Mouse (Mus musculus) heart, embryonic 10.5 days (tissue): ENCODE results near the gene Olfr347. TPM values are rescaled to one million over a fixed set of nuclear protein-coding genes. Genes with fewer than 3 reads are reported as not detected.

ENCODE experiments used
- DNase-seq: peaks from one replicate; pipeline ENCODE4 v3.0.0-alpha.2; 2017; ENCODE audit warnings: low spot score
- H3K27ac ChIP-seq: fragments of 300-500 bp; sonication (generic); 2 replicates; pipeline ENCODE4 v1.5.1; 2016; ENCODE audit warnings: mild to moderate bottlenecking
- H3K27me3 ChIP-seq: fragments of 300-500 bp; sonication (generic); 2 replicates; pipeline ENCODE4 v1.6.1; 2016; ENCODE audit warnings: mild to moderate bottlenecking; ENCODE audit not compliant: poor library complexity, insufficient read depth, severe bottlenecking
- H3K36me3 ChIP-seq: fragments of 300-500 bp; sonication (generic); 2 replicates; pipeline ENCODE4 v1.6.1; 2016; ENCODE audit warnings: mild to moderate bottlenecking, moderate library complexity
- H3K4me1 ChIP-seq: fragments of 300-500 bp; sonication (generic); 2 replicates; pipeline ENCODE4 v1.6.1; 2016; ENCODE audit warnings: mild to moderate bottlenecking
- H3K4me3 ChIP-seq: fragments of 300-500 bp; sonication (generic); 2 replicates; pipeline ENCODE4 v1.5.1; 2016; ENCODE audit warnings: mild to moderate bottlenecking, moderate library complexity
- H3K9me3 ChIP-seq: fragments of 300-500 bp; sonication (generic); 2 replicates; pipeline ENCODE4 v1.6.1; 2016; ENCODE audit warnings: mild to moderate bottlenecking, moderate library complexity
- WGBS: fragments of 180-500 bp; shearing (Covaris S2); methylation state at CpG from one replicate; pipeline ENCODE4 v1.1.7; 2016; 5-methylcytosine and 5-hydroxymethylcytosine counted together
- polyA plus RNA-seq: library from polyadenylated mRNA; unstranded; fragments of >200 nt; fragmentation: Nextera tagmentation; extraction: Ambion mirVana; gene quantifications from 2 replicates; pipeline ENCODE4 v1.2.1, GENCODE M21; 2016

The Olfr347 gene
- polyA plus RNA-seq, result not detected in 2 replicates

GRCm38 (mm10) chr2:36731602-36732001 lies at the start of gene Olfr347:
Olfr347 (plus strand) TSS chr2:36731902.
- H3K27me3 ChIP-seq, result no peaks in the 10 kb centered on the region
- H3K9me3 ChIP-seq, result peaks cover 3% of the 10 kb centered on the region
- no peak within 1 kb of the TSS for H3K27ac ChIP-seq
- H3K4me3 ChIP-seq, result no peak within 1 kb of the TSS
- H3K36me3 ChIP-seq, result no peaks in the 10 kb centered on the region
- no peak for DNase-seq
- H3K4me1 ChIP-seq, result no peaks in the 10 kb centered on the region

GRCm38 (mm10) chr2:36685488-36685887 lies 46.2 kb upstream of the Olfr347 start, which contains the start of gene Olfr346:
Olfr346 (plus strand) TSS chr2:36685788.
- no peak for DNase-seq
- H3K4me1 ChIP-seq, result no peaks in the 10 kb centered on the region
- 95% methylated on average over 1 of the region's 1 CpGs for WGBS
- no peak within 1 kb of the TSS for H3K4me3 ChIP-seq
- no peak within 1 kb of the TSS for H3K27ac ChIP-seq
- no peaks in the 10 kb centered on the region for H3K27me3 ChIP-seq
- no peaks in the 10 kb centered on the region for H3K36me3 ChIP-seq
- peaks cover 7% of the 10 kb centered on the region for H3K9me3 ChIP-seq

- no peak for DNase-seq
- 54% methylated on average over 3 of the region's 3 CpGs for WGBS
These were observed 4.5 kb downstream of the Olfr347 start for GRCm38 (mm10) chr2:36736226-36736625.

GRCm38 (mm10) chr2:36783976-36784375 lies 52.3 kb downstream of the Olfr347 start, which contains the start of gene Olfr348:
Olfr348 (plus strand) TSS chr2:36784276.
- H3K4me3 ChIP-seq, result no peak within 1 kb of the TSS
- H3K9me3 ChIP-seq, result peaks cover 1% of the 10 kb centered on the region; the same call in 1 of the 2 replicates
- no peak for DNase-seq
- WGBS, result 62% methylated on average over 2 of the region's 2 CpGs
- H3K4me1 ChIP-seq, result no peaks in the 10 kb centered on the region
- no peaks in the 10 kb centered on the region for H3K36me3 ChIP-seq
- H3K27me3 ChIP-seq, result no peaks in the 10 kb centered on the region
- H3K27ac ChIP-seq, result no peak within 1 kb of the TSS

More at GRCm38 (mm10) chr2:36736226-36736625, 4.5 kb downstream of the Olfr347 start:
- Histone ChIP-seq H3K27ac (no peak overlapping the region), H3K9me3 (no peaks in the 10 kb centered on the region), H3K27me3 (no peaks in the 10 kb centered on the region), H3K4me3 (no peak overlapping the region), H3K4me1 (no peaks in the 10 kb centered on the region), H3K36me3 (no peaks in the 10 kb centered on the region)

Other genes with a start within 250 kb of the Olfr347 start
- not detected in 2 replicates for gene Olfr341, start 249.4 kb upstream of the Olfr347 start, polyA plus RNA-seq
- gene Olfr342, start 206.9 kb upstream of the Olfr347 start, polyA plus RNA-seq, result not detected in 2 replicates
- not detected in 2 replicates for gene Olfr344, start 165.2 kb upstream of the Olfr347 start, polyA plus RNA-seq
- gene Olfr345, start 91.9 kb upstream of the Olfr347 start, polyA plus RNA-seq, result not detected in 2 replicates
- gene Olfr346, start 46.1 kb upstream of the Olfr347 start, polyA plus RNA-seq, result not detected in 2 replicates
- not detected in 2 replicates for gene Olfr348, start 52.4 kb downstream of the Olfr347 start, polyA plus RNA-seq
- not detected in 2 replicates for gene Olfr50, start 58.6 kb downstream of the Olfr347 start, polyA plus RNA-seq
- gene Olfr3, start 85.1 kb downstream of the Olfr347 start, polyA plus RNA-seq, result not detected in 2 replicates
- not detected in 2 replicates for gene Olfr350, start 114.4 kb downstream of the Olfr347 start, polyA plus RNA-seq
- gene Olfr351, start 130.8 kb downstream of the Olfr347 start, polyA plus RNA-seq, result not detected in 2 replicates
- gene Olfr352, start 136.6 kb downstream of the Olfr347 start, polyA plus RNA-seq, result not detected in 2 replicates
- not detected in 2 replicates for gene Olfr353, start 161.0 kb downstream of the Olfr347 start, polyA plus RNA-seq
- gene Olfr354, start 173.8 kb downstream of the Olfr347 start, polyA plus RNA-seq, result not detected in 2 replicates
- gene Olfr355, start 197.0 kb downstream of the Olfr347 start, polyA plus RNA-seq, result not detected in 2 replicates
- not detected in 2 replicates for gene Olfr356, start 205.2 kb downstream of the Olfr347 start, polyA plus RNA-seq